Mouse (Mus musculus) midbrain, embryonic 10.5 days (tissue): Measurements from ENCODE around the gene Prdx6. TPM values are rescaled to one million over a fixed set of nuclear protein-coding genes. Genes with fewer than 3 reads are reported as not detected.

ENCODE experiments used
- DNase-seq: peaks from one replicate; pipeline ENCODE4 v3.0.0-alpha.2; 2017; ENCODE audit warnings: low spot score
- H3K27ac ChIP-seq: fragments of 300-500 bp; sonication (generic); replicated peaks from 2 replicates; pipeline ENCODE4 v1.5.1; 2016; ENCODE audit warnings: mild to moderate bottlenecking
- H3K27me3 ChIP-seq: fragments of 300-500 bp; sonication (generic); 2 replicates; pipeline ENCODE4 v1.6.1; 2016; ENCODE audit warnings: low read depth, mild to moderate bottlenecking; ENCODE audit not compliant: poor library complexity, severe bottlenecking
- H3K36me3 ChIP-seq: fragments of 300-500 bp; sonication (generic); 2 replicates; pipeline ENCODE4 v1.6.1; 2016; ENCODE audit warnings: mild to moderate bottlenecking, moderate library complexity
- H3K4me1 ChIP-seq: fragments of 300-500 bp; sonication (generic); 2 replicates; pipeline ENCODE4 v1.6.1; 2016
- H3K4me3 ChIP-seq: fragments of 300-500 bp; sonication (generic); 2 replicates; pipeline ENCODE4 v1.5.1; 2016; ENCODE audit warnings: mild to moderate bottlenecking, moderate library complexity
- H3K9me3 ChIP-seq: fragments of 300-500 bp; sonication (generic); replicated peaks from 2 replicates; pipeline ENCODE4 v1.6.1; 2016; ENCODE audit warnings: mild to moderate bottlenecking
- WGBS: fragments of 180-500 bp; shearing (Covaris S2); methylation state at CpG from one replicate; pipeline ENCODE4 v1.1.7; 2016; 5-methylcytosine and 5-hydroxymethylcytosine counted together
- polyA plus RNA-seq: library from polyadenylated mRNA; unstranded; fragments of >200 nt; fragmentation: Nextera tagmentation; extraction: Ambion mirVana; gene quantifications from 2 replicates; pipeline ENCODE4 v1.2.1, GENCODE M21; 2016

Prdx6 gene
- polyA plus RNA-seq, 1 experiment from 2014 or later, result 505 TPM

GRCm38 (mm10) chr1:161190253-161190910 lies 60.6 kb downstream of the Prdx6 start:
- WGBS, result 84% methylated on average over 9 of the region's 9 CpGs
- no peak overlapping the region for H3K27ac ChIP-seq
- H3K4me3 ChIP-seq, result no peak overlapping the region
- no peaks in the 10 kb centered on the region for H3K27me3 ChIP-seq
- DNase-seq, result no peak
- no peaks in the 10 kb centered on the region for H3K36me3 ChIP-seq
- H3K4me1 ChIP-seq, result no peaks in the 10 kb centered on the region
- H3K9me3 ChIP-seq, result peaks cover 6% of the 10 kb centered on the region; the same call in 1 of the 2 replicates

Other genes starting within 250 kb of the Prdx6 start
- gene Zbtb37, start 216.4 kb downstream of the Prdx6 start, polyA plus RNA-seq, result 5.3 and 6.7 TPM in 2 replicates
- gene Dars2, start 180.6 kb downstream of the Prdx6 start, polyA plus RNA-seq, result 62.5 and 72.3 TPM in 2 replicates
- gene Cenpl, start 180.5 kb downstream of the Prdx6 start, polyA plus RNA-seq, result 40.3 and 40.6 TPM in 2 replicates
- gene Klhl20, start 119.7 kb downstream of the Prdx6 start, polyA plus RNA-seq, result 15.1 and 18.4 TPM in 2 replicates
- gene Ankrd45, start 108.5 kb downstream of the Prdx6 start, polyA plus RNA-seq, result 5.2 and 5.7 TPM in 2 replicates
- gene Tex50, start 91.9 kb downstream of the Prdx6 start, polyA plus RNA-seq, result 0.16 and 0.22 TPM in 2 replicates
- 0.22 and 0.24 TPM in 2 replicates for gene Tnfsf4, start 144.2 kb upstream of the Prdx6 start, polyA plus RNA-seq
- gene Tnfsf18, start 243.4 kb upstream of the Prdx6 start, polyA plus RNA-seq, result not detected in 2 replicates